Mouse (Mus musculus) heart, postnatal 10 days (tissue): ENCODE measurements around the gene Zfp131. TPM values are rescaled to one million over a fixed set of nuclear protein-coding genes. Genes with fewer than 3 reads are reported as not detected.

Experiments used
- DNase-seq, 2 experiments: peaks; one replicate each; pipeline ENCODE4 v3.0.0; 2021
- intact Hi-C: fragments of 180-260 bp; cut with DNase I; formaldehyde crosslinking; loops from one replicate; pipeline ENCODE4 v1.15.1; 2025
- total RNA-seq, 2 experiments: library from RNA; stranded (reverse); gene quantifications; 2 replicates each; pipeline ENCODE4 v1.2.3; 2021

Zfp131 gene
- total RNA-seq, 2 experiments from 2014 or later, result 26.1 to 26.5 TPM

- intact Hi-C loops, result no loop called here
- DNase-seq, result peak; percentile 85 to 86
Observed at GRCm38 (mm10) chr13:119755681-119756471, 34.8 kb downstream of the Zfp131 start, which contains the start of gene Nim1k. Nim1k (minus strand) TSS chr13:119755882.

- peak; percentile 27 to 36 for DNase-seq
- intact Hi-C loops, result no loop called here
Observed at GRCm38 (mm10) chr13:119755141-119755547, 35.5 kb downstream of the Zfp131 start.

GRCm38 (mm10) chr13:119754635-119755020, 36.1 kb downstream of the Zfp131 start:
- intact Hi-C loops, result no loop called here
- DNase-seq, result no peak

GRCm38 (mm10) chr13:119753859-119754634, 36.6 kb downstream of the Zfp131 start:
- DNase-seq, result no peak
- intact Hi-C loops, result no loop called here

GRCm38 (mm10) chr13:119746930-119747329, 43.8 kb downstream of the Zfp131 start:
- intact Hi-C loops, result no loop called here
- DNase-seq, result no peak

- no peak for DNase-seq
- intact Hi-C loops, result no loop called here
Observed at GRCm38 (mm10) chr13:119743470-119743869, 47.2 kb downstream of the Zfp131 start.

- no peak for DNase-seq
- intact Hi-C loops, result no loop called here
Observed at GRCm38 (mm10) chr13:119742711-119743415, 47.8 kb downstream of the Zfp131 start.

GRCm38 (mm10) chr13:119741390-119742237, 49.1 kb downstream of the Zfp131 start:
- DNase-seq, result no peak
- intact Hi-C loops, result no loop called here

GRCm38 (mm10) chr13:119731448-119731847, 59.2 kb downstream of the Zfp131 start:
- intact Hi-C loops, result no loop called here

GRCm38 (mm10) chr13:119729406-119729805, 61.3 kb downstream of the Zfp131 start:
- intact Hi-C loops, result no loop called here
- no peak for DNase-seq

More at GRCm38 (mm10) chr13:119731448-119731847, 59.2 kb downstream of the Zfp131 start:
- no peak for DNase-seq

GRCm38 (mm10) chr13:119727608-119728387, 62.9 kb downstream of the Zfp131 start:
- DNase-seq, result no peak
- intact Hi-C loops, result no loop called here

- DNase-seq, result no peak
- intact Hi-C loops, result loop anchor here (2.0 kb wide), 1 partner anchor 84 kb away; no protein-coding TSS in a partner anchor
Observed at GRCm38 (mm10) chr13:119724541-119724940, 66.1 kb downstream of the Zfp131 start.

- intact Hi-C loops, result no loop called here
- no peak for DNase-seq
Observed at GRCm38 (mm10) chr13:119723368-119723767, 67.3 kb downstream of the Zfp131 start.

- intact Hi-C loops, result no loop called here
- DNase-seq, result no peak
Observed at GRCm38 (mm10) chr13:119722447-119722846, 68.2 kb downstream of the Zfp131 start.

- intact Hi-C loops, result no loop called here
- no peak for DNase-seq
Observed at GRCm38 (mm10) chr13:119716105-119716504, 74.6 kb downstream of the Zfp131 start.
